Mouse (Mus musculus): ENCODE measurements around the gene Mcf2l. TPM values are rescaled to one million over a fixed set of nuclear protein-coding genes. Genes with fewer than 3 reads are reported as not detected.

Gene Mcf2l
- polyA plus RNA-seq, 1 experiment from 2014 or later: 22.4 TPM

GRCm38 (mm10) chr8:12896494-12897373 is 23.1 kb downstream of the Mcf2l start:
- no peak overlapping the region for H3K9ac ChIP-seq (ENCODE audit: low read depth, low read length)
- WGBS: 40% methylated on average over 13 of the region's 13 CpGs
- H3K9me3 ChIP-seq (ENCODE audit: control insufficient read depth, low read length): no peaks in the 10 kb centered on the region
- peak; percentile 71 for ATAC-seq (ENCODE audit: low FRiP score, low TSS enrichment)
- H3K4me3 ChIP-seq (ENCODE audit: low read length): no peak overlapping the region
- H3K36me3 ChIP-seq (ENCODE audit: control insufficient read depth, insufficient read depth, low read length): no peaks in the 10 kb centered on the region
- H3K27me3 ChIP-seq (ENCODE audit: control insufficient read depth, insufficient read depth, low read length): no peaks in the 10 kb centered on the region
- H3K4me1 ChIP-seq (ENCODE audit: control insufficient read depth, insufficient read depth, low read length): peaks cover 23% of the 10 kb centered on the region
- H3K4me2 ChIP-seq (replicated peaks; ENCODE audit: low read depth, low read length): no peak overlapping the region
- no peak overlapping the region for H3K27ac ChIP-seq (ENCODE audit: low read depth, low read length)

- ATAC-seq (ENCODE audit: low FRiP score, low TSS enrichment): no peak
- Histone ChIP-seq H3K27ac (ENCODE audit: low read depth, low read length) (no peak overlapping the region), H3K27me3 (ENCODE audit: control insufficient read depth, insufficient read depth, low read length) (no peaks in the 10 kb centered on the region), H3K9ac (ENCODE audit: low read depth, low read length) (no peak overlapping the region), H3K36me3 (ENCODE audit: control insufficient read depth, insufficient read depth, low read length) (no peaks in the 10 kb centered on the region), H3K4me2 (replicated peaks; ENCODE audit: low read depth, low read length) (no peak overlapping the region), H3K4me3 (ENCODE audit: low read length) (no peak overlapping the region), H3K4me1 (ENCODE audit: control insufficient read depth, insufficient read depth, low read length) (peaks cover 23% of the 10 kb centered on the region), H3K9me3 (ENCODE audit: control insufficient read depth, low read length) (no peaks in the 10 kb centered on the region)
- WGBS: 54% methylated on average over 9 of the region's 9 CpGs
Observed at GRCm38 (mm10) chr8:12897815-12898214, 24.2 kb downstream of the Mcf2l start.

DNA sequence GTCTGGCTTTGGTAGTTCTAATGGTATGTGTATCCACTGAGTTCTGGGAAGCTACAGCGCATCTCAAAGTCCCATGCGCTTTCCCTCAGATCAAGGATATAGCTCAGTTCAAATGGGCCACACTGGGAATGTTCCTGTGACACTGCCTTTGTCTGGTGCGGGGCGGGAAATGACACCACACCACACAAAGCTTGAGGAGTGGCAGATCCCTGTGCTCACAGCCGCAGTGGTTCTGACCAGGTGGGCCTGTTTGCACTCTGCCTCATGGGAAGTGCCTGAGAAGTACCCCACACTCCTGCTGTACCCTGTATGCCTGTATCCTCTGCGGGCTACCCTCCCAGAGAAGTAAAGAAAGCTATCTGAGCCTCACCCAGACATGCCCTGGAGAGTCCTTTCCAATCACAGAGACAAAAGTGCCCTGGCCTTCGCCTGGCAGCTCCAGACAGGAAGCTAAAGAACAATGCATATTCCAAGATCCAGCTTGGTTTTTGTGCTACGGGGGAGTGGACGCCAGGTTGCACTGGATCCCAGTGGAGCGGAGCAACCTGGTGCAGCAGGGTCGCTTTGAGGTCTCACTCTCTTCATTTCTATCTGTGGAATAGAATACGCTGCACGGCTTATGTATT is 30.3 kb downstream of the Mcf2l start:
- peaks cover 11% of the 10 kb centered on the region for H3K4me1 ChIP-seq (ENCODE audit: control insufficient read depth, insufficient read depth, low read length)
- no peak overlapping the region for H3K4me3 ChIP-seq (ENCODE audit: low read length)
- no peaks in the 10 kb centered on the region for H3K36me3 ChIP-seq (ENCODE audit: control insufficient read depth, insufficient read depth, low read length)
- H3K9me3 ChIP-seq (ENCODE audit: control insufficient read depth, low read length): no peaks in the 10 kb centered on the region
- H3K27ac ChIP-seq (ENCODE audit: low read depth, low read length): peak overlapping the region; percentile 33; the same call in 1 of the 2 replicates
- H3K4me2 ChIP-seq (replicated peaks; ENCODE audit: low read depth, low read length): no peak overlapping the region
- H3K27me3 ChIP-seq (ENCODE audit: control insufficient read depth, insufficient read depth, low read length): no peaks in the 10 kb centered on the region
- 76% methylated on average over 13 of the region's 13 CpGs for WGBS
- no peak for ATAC-seq (ENCODE audit: low FRiP score, low TSS enrichment)
- H3K9ac ChIP-seq (ENCODE audit: low read depth, low read length): no peak overlapping the region

DNA sequence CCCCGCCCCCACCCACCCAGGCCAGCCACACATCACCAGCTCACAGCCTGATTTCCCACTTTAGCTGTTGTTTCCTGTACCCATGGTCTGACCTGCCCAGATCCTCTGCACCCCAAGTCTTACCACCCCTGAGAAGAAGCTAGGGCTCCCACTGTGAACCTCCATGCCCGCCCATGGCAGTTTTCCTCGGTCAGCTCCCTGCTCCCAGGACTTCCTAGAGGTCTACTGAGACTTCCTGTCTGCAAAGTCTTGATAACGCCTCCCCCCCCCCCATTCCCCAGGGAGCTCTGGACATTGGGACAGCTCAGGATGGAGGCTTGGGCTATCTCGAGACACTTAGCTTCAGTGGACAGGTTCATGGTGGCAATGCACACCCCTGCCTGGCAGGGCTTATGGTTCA is 31.5 kb downstream of the Mcf2l start:
- H3K27ac ChIP-seq (ENCODE audit: low read depth, low read length): no peak overlapping the region

GRCm38 (mm10) chr8:12905599-12906321 is 32.2 kb downstream of the Mcf2l start:
- Histone ChIP-seq H3K4me3 (ENCODE audit: low read length) (no peak overlapping the region), H3K27me3 (ENCODE audit: control insufficient read depth, insufficient read depth, low read length) (no peaks in the 10 kb centered on the region), H3K4me1 (ENCODE audit: control insufficient read depth, insufficient read depth, low read length) (peaks cover 6% of the 10 kb centered on the region; the same call in 1 of the 2 replicates), H3K36me3 (ENCODE audit: control insufficient read depth, insufficient read depth, low read length) (no peaks in the 10 kb centered on the region), H3K4me2 (replicated peaks; ENCODE audit: low read depth, low read length) (no peak overlapping the region), H3K27ac (ENCODE audit: low read depth, low read length) (no peak overlapping the region), H3K9me3 (ENCODE audit: control insufficient read depth, low read length) (no peaks in the 10 kb centered on the region), H3K9ac (ENCODE audit: low read depth, low read length) (no peak overlapping the region)
- WGBS: 79% methylated on average over 11 of the region's 11 CpGs
- ATAC-seq (ENCODE audit: low FRiP score, low TSS enrichment): no peak

More for the DNA sequence above, 31.5 kb downstream of the Mcf2l start:
- H3K4me2 ChIP-seq (replicated peaks; ENCODE audit: low read depth, low read length): no peak overlapping the region
- H3K36me3 ChIP-seq (ENCODE audit: control insufficient read depth, insufficient read depth, low read length): no peaks in the 10 kb centered on the region
- no peaks in the 10 kb centered on the region for H3K9me3 ChIP-seq (ENCODE audit: control insufficient read depth, low read length)
- H3K4me3 ChIP-seq (ENCODE audit: low read length): no peak overlapping the region
- no peaks in the 10 kb centered on the region for H3K27me3 ChIP-seq (ENCODE audit: control insufficient read depth, insufficient read depth, low read length)
- WGBS: 82% methylated on average over 5 of the region's 5 CpGs
- H3K4me1 ChIP-seq (ENCODE audit: control insufficient read depth, insufficient read depth, low read length): peaks cover 6% of the 10 kb centered on the region; the same call in 1 of the 2 replicates
- H3K9ac ChIP-seq (ENCODE audit: low read depth, low read length): no peak overlapping the region
- ATAC-seq (ENCODE audit: low FRiP score, low TSS enrichment): no peak

DNA sequence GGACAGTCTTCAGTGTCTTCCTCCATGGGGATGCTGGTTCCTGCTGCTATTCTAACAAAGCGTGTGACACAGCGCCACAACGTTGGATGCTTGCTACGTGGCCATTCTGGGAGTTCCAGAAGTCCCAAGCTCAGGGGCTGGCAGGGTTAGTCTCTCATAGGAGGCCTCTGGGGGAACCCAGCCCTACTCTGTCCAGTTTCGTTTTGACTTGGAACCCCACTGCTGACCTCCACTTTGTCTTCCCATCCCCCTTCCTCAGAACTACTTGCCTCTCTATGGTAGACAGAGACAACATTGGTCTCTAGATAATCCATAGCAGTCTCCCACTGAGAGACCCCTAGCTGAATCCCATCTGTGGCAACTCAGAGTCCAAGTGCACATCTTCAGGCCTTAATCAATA is 33.0 kb downstream of the Mcf2l start:
- Histone ChIP-seq H3K4me3 (ENCODE audit: low read length) (no peak overlapping the region), H3K36me3 (ENCODE audit: control insufficient read depth, insufficient read depth, low read length) (no peaks in the 10 kb centered on the region), H3K27me3 (ENCODE audit: control insufficient read depth, insufficient read depth, low read length) (no peaks in the 10 kb centered on the region), H3K9me3 (ENCODE audit: control insufficient read depth, low read length) (no peaks in the 10 kb centered on the region), H3K4me1 (ENCODE audit: control insufficient read depth, insufficient read depth, low read length) (peaks cover 9% of the 10 kb centered on the region), H3K4me2 (replicated peaks; ENCODE audit: low read depth, low read length) (no peak overlapping the region), H3K27ac (ENCODE audit: low read depth, low read length) (no peak overlapping the region), H3K9ac (ENCODE audit: low read depth, low read length) (no peak overlapping the region)
- ATAC-seq (ENCODE audit: low FRiP score, low TSS enrichment): no peak
- WGBS: 86% methylated on average over 5 of the region's 5 CpGs

DNA sequence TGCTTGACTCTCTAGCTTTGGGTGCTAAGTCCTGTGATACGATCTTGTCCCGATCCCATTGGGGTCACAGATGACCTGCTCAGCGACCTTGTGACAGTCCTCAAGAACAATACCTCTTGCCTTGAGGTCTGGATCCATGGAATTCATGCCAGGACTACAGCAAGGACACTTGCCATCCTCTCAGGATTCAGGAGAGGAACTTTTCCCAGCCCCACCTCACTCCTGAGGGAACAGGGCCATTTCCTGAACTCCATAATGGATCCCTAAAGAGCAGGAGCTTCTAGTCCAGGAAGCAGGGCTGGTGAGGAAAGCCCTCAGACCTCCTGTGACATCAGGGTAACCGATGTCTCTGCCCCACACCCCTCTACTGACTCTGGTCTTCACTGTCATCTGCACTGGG is 34.1 kb downstream of the Mcf2l start:
- Histone ChIP-seq H3K4me2 (replicated peaks; ENCODE audit: low read depth, low read length) (no peak overlapping the region), H3K4me3 (ENCODE audit: low read length) (no peak overlapping the region), H3K9ac (ENCODE audit: low read depth, low read length) (no peak overlapping the region), H3K27ac (ENCODE audit: low read depth, low read length) (no peak overlapping the region), H3K27me3 (ENCODE audit: control insufficient read depth, insufficient read depth, low read length) (no peaks in the 10 kb centered on the region), H3K4me1 (ENCODE audit: control insufficient read depth, insufficient read depth, low read length) (peaks cover 18% of the 10 kb centered on the region), H3K9me3 (ENCODE audit: control insufficient read depth, low read length) (no peaks in the 10 kb centered on the region), H3K36me3 (ENCODE audit: control insufficient read depth, insufficient read depth, low read length) (no peaks in the 10 kb centered on the region)
- no peak for ATAC-seq (ENCODE audit: low FRiP score, low TSS enrichment)
- WGBS: 78% methylated on average over 4 of the region's 4 CpGs

DNA sequence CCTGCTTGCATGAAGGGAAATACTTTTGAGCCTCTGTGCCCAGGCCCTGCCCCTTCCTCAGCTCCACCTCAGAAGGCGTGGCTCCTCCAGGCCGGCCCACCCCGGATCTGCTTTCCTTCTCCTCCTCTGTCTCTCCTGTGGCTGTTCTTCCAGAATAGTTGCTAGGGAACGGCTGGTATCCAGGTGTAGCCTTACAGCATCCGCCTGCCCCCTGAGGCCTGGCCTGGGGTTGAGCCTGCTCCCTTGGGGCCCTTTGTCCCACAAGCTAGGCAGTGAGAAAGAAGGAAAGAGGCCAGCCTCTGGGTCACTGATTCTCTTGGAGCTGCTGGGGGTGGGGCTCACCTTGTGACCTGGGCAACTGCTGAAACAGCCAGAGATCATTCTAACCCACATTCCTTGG is 38.4 kb downstream of the Mcf2l start:
- no peak overlapping the region for H3K4me2 ChIP-seq (replicated peaks; ENCODE audit: low read depth, low read length)
- peak; percentile 90 for ATAC-seq (ENCODE audit: low FRiP score, low TSS enrichment)

More for the DNA sequence above, 38.4 kb downstream of the Mcf2l start:
- no peaks in the 10 kb centered on the region for H3K36me3 ChIP-seq (ENCODE audit: control insufficient read depth, insufficient read depth, low read length)
- no peaks in the 10 kb centered on the region for H3K27me3 ChIP-seq (ENCODE audit: control insufficient read depth, insufficient read depth, low read length)
- H3K9ac ChIP-seq (ENCODE audit: low read depth, low read length): no peak overlapping the region
- peaks cover 15% of the 10 kb centered on the region for H3K4me1 ChIP-seq (ENCODE audit: control insufficient read depth, insufficient read depth, low read length)
- no peaks in the 10 kb centered on the region for H3K9me3 ChIP-seq (ENCODE audit: control insufficient read depth, low read length)
- H3K27ac ChIP-seq (ENCODE audit: low read depth, low read length): peak overlapping the region; percentile 79; the same call in 1 of the 2 replicates
- H3K4me3 ChIP-seq (ENCODE audit: low read length): no peak overlapping the region
- 20% methylated on average over 5 of the region's 5 CpGs for WGBS
